Mouse (Mus musculus): ENCODE measurements at regions not wholly inside any gene's neighbourhood (a gene's known extent, or its start where the extent isn't known, plus 50 kb on each side); places are given as distances from the start of the nearest gene placed in this dataset.
A peak's percentile ranks its signal among the peaks of the same experiment; 100 is the strongest.

DNA sequence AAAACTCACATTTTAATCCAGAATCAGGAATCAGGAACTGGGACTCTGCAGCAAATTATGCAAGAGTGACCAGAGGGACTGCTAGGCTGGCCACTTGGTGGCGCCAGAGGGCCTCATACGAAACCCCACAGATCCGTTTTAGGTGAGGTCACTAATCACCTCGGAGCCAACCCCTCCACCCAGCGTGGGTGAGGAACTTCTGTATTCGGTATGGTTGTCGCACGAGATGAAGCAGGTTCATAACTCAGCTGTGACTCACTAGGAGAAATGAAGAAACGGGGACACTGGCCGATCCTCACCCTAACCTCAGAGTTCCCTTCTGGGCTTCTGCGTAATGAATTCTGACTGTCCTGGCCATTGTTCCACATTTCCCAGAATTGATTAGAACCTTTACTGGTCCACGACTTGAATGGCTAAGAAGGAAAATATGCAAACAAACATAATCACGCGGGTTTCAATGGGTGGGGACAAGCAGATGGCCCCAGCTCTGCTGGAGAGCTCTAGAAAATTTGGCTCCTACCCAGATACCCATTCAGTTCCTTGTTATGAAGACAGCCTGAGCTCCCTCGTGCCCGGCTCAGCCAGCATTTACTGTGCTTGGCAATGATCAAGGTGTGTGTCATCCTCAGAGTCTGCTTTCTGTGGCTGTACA is 148.1 kb downstream of the Thbs2 start:
- Histone ChIP-seq H3K36me3 (ENCODE audit: control insufficient read depth, insufficient read depth, low read length, poor library complexity, severe bottlenecking) (no peaks in the 10 kb centered on the region), H3K27me3 (ENCODE audit: control insufficient read depth, insufficient read depth, low read length, poor library complexity, severe bottlenecking) (no peaks in the 10 kb centered on the region), H3K4me3 (ENCODE audit: low read depth, low read length) (no peak overlapping the region), H3K27ac (ENCODE audit: insufficient read depth, low read length) (no peak overlapping the region), H3K9me3 (replicated peaks; ENCODE audit: control insufficient read depth, insufficient read depth, low read length, poor library complexity, severe bottlenecking) (no peaks in the 10 kb centered on the region), H3K4me1 (ENCODE audit: control insufficient read depth, insufficient read depth, low read length) (no peaks in the 10 kb centered on the region), H3K9ac (ENCODE audit: low read depth, poor library complexity, severe bottlenecking) (no peak overlapping the region)
- TF ChIP-seq CTCF (IDR thresholded peaks at IDR 0.05; ENCODE audit: low read depth, low read length) (peak; percentile 74), POLR2A (IDR thresholded peaks at IDR 0.05; ENCODE audit: insufficient read depth, low read length) (no peak)

GRCm38 (mm10) chr17:14544343-14545002 is 149.6 kb downstream of the Thbs2 start:
- TF ChIP-seq CTCF (IDR thresholded peaks at IDR 0.05; ENCODE audit: low read depth, low read length) (no peak), EP300 (IDR thresholded peaks at IDR 0.05; ENCODE audit: insufficient read depth, low read depth, low read length) (no peak), POLR2A (IDR thresholded peaks at IDR 0.05; ENCODE audit: insufficient read depth, low read length) (no peak)
- H3K27ac ChIP-seq (ENCODE audit: insufficient read depth, low read length) = no peak overlapping the region

DNA sequence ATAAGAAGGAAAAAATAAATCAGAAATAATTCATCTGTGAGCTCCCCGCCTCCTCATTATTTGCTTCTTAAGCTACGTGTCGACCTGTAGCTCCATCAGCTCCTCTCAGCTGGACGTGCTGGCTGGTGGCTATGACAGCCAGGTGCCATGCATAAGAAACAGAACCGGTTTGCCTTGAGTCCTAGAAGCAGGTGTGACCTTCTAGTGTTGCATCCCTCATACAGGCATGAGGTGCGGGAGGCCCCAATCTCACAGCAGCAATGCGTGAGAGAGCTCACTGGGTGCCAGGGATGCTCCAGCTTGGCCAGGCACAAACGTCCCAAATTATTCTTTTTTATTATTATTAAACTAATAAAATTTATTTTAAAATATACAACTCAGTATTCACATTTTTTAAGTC is 153.0 kb downstream of the Thbs2 start:
- Histone ChIP-seq H3K27ac (ENCODE audit: insufficient read depth, low read length) (no peak overlapping the region), H3K4me3 (ENCODE audit: low read depth, low read length) (no peak overlapping the region), H3K9me3 (replicated peaks; ENCODE audit: control insufficient read depth, insufficient read depth, low read length, poor library complexity, severe bottlenecking) (no peaks in the 10 kb centered on the region), H3K27me3 (ENCODE audit: control insufficient read depth, insufficient read depth, low read length, poor library complexity, severe bottlenecking) (no peaks in the 10 kb centered on the region), H3K36me3 (ENCODE audit: control insufficient read depth, insufficient read depth, low read length, poor library complexity, severe bottlenecking) (no peaks in the 10 kb centered on the region), H3K4me1 (ENCODE audit: control insufficient read depth, insufficient read depth, low read length) (peaks cover 3% of the 10 kb centered on the region), H3K9ac (ENCODE audit: low read depth, poor library complexity, severe bottlenecking) (no peak overlapping the region)
- TF ChIP-seq POLR2A (IDR thresholded peaks at IDR 0.05; ENCODE audit: insufficient read depth, low read length) (no peak), CTCF (IDR thresholded peaks at IDR 0.05; ENCODE audit: low read depth, low read length) (no peak), EP300 (IDR thresholded peaks at IDR 0.05; ENCODE audit: insufficient read depth, low read depth, low read length) (no peak)

More at GRCm38 (mm10) chr17:14544343-14545002, 149.6 kb downstream of the Thbs2 start:
- H3K4me1 ChIP-seq (ENCODE audit: control insufficient read depth, insufficient read depth, low read length) = peaks cover 3% of the 10 kb centered on the region
- H3K4me3 ChIP-seq (ENCODE audit: low read depth, low read length) = no peak overlapping the region
- no peaks in the 10 kb centered on the region for H3K9me3 ChIP-seq (replicated peaks; ENCODE audit: control insufficient read depth, insufficient read depth, low read length, poor library complexity, severe bottlenecking)
- no peaks in the 10 kb centered on the region for H3K36me3 ChIP-seq (ENCODE audit: control insufficient read depth, insufficient read depth, low read length, poor library complexity, severe bottlenecking)
- no peak overlapping the region for H3K9ac ChIP-seq (ENCODE audit: low read depth, poor library complexity, severe bottlenecking)
- H3K27me3 ChIP-seq (ENCODE audit: control insufficient read depth, insufficient read depth, low read length, poor library complexity, severe bottlenecking) = no peaks in the 10 kb centered on the region

DNA sequence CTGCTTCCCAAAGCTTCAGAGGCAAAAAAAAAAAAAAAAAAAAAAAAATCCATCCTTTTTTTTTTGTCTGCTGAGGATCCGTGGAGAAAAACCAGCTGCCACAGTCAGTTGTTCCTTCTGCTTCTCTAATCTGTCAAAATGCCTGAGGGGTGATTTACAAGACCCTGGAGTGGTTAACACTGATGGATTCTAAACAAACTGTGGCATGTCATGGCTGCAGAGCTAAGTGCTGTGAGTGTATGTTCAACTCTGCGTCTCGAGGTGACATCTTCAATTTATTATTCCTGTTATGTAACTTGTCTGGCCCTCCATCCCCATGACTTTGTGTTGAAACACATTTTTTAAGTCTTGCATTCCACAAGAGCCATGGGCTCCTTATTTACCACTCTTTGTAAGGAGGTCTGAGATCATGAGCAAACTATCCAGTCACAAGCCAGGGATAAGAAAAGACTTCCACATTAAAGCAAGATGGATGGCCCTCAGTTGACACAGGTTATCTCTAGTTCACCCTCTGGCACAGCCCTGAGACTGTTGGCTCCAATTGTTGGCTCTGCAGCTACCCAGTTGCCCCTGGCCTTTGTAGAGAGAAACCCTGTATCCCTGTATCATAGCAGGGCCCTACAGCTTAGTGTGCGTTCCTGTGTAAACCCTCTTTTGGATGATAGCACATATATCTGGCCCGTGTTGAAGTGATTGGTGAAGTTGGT is 153.6 kb downstream of the Thbs2 start:
- Histone ChIP-seq H3K36me3 (ENCODE audit: control insufficient read depth, insufficient read depth, low read length, poor library complexity, severe bottlenecking) (no peaks in the 10 kb centered on the region), H3K4me1 (ENCODE audit: control insufficient read depth, insufficient read depth, low read length) (peaks cover 3% of the 10 kb centered on the region), H3K4me3 (ENCODE audit: low read depth, low read length) (no peak overlapping the region), H3K27ac (ENCODE audit: insufficient read depth, low read length) (no peak overlapping the region), H3K9me3 (replicated peaks; ENCODE audit: control insufficient read depth, insufficient read depth, low read length, poor library complexity, severe bottlenecking) (no peaks in the 10 kb centered on the region), H3K9ac (ENCODE audit: low read depth, poor library complexity, severe bottlenecking) (no peak overlapping the region), H3K27me3 (ENCODE audit: control insufficient read depth, insufficient read depth, low read length, poor library complexity, severe bottlenecking) (no peaks in the 10 kb centered on the region)
- TF ChIP-seq CTCF (IDR thresholded peaks at IDR 0.05; ENCODE audit: low read depth, low read length) (no peak), EP300 (IDR thresholded peaks at IDR 0.05; ENCODE audit: insufficient read depth, low read depth, low read length) (no peak), POLR2A (IDR thresholded peaks at IDR 0.05; ENCODE audit: insufficient read depth, low read length) (no peak)

GRCm38 (mm10) chr17:14539651-14540050 is 154.4 kb downstream of the Thbs2 start:
- no peaks in the 10 kb centered on the region for H3K36me3 ChIP-seq (ENCODE audit: control insufficient read depth, insufficient read depth, low read length, poor library complexity, severe bottlenecking)
- H3K27ac ChIP-seq (ENCODE audit: insufficient read depth, low read length) = no peak overlapping the region
- H3K4me1 ChIP-seq (ENCODE audit: control insufficient read depth, insufficient read depth, low read length) = peaks cover 3% of the 10 kb centered on the region
- H3K9me3 ChIP-seq (replicated peaks; ENCODE audit: control insufficient read depth, insufficient read depth, low read length, poor library complexity, severe bottlenecking) = no peaks in the 10 kb centered on the region
- TF ChIP-seq POLR2A (IDR thresholded peaks at IDR 0.05; ENCODE audit: insufficient read depth, low read length) = no peak
- TF ChIP-seq EP300 (IDR thresholded peaks at IDR 0.05; ENCODE audit: insufficient read depth, low read depth, low read length) = 0 out of 2 replicates have a peak, but pooled peaks have one; percentile 29
- no peak overlapping the region for H3K4me3 ChIP-seq (ENCODE audit: low read depth, low read length)
- H3K9ac ChIP-seq (ENCODE audit: low read depth, poor library complexity, severe bottlenecking) = no peak overlapping the region
- H3K27me3 ChIP-seq (ENCODE audit: control insufficient read depth, insufficient read depth, low read length, poor library complexity, severe bottlenecking) = no peaks in the 10 kb centered on the region

- no peaks in the 10 kb centered on the region for H3K36me3 ChIP-seq (ENCODE audit: control insufficient read depth, insufficient read depth, low read length, poor library complexity, severe bottlenecking)
- H3K4me3 ChIP-seq (ENCODE audit: low read depth, low read length) = no peak overlapping the region
- TF ChIP-seq POLR2A (IDR thresholded peaks at IDR 0.05; ENCODE audit: insufficient read depth, low read length) (no peak), EP300 (IDR thresholded peaks at IDR 0.05; ENCODE audit: insufficient read depth, low read depth, low read length) (no peak), CTCF (IDR thresholded peaks at IDR 0.05; ENCODE audit: low read depth, low read length) (no peak)
- H3K9me3 ChIP-seq (replicated peaks; ENCODE audit: control insufficient read depth, insufficient read depth, low read length, poor library complexity, severe bottlenecking) = no peaks in the 10 kb centered on the region
- H3K27ac ChIP-seq (ENCODE audit: insufficient read depth, low read length) = no peak overlapping the region
- H3K27me3 ChIP-seq (ENCODE audit: control insufficient read depth, insufficient read depth, low read length, poor library complexity, severe bottlenecking) = no peaks in the 10 kb centered on the region
- peaks cover 3% of the 10 kb centered on the region for H3K4me1 ChIP-seq (ENCODE audit: control insufficient read depth, insufficient read depth, low read length)
- no peak overlapping the region for H3K9ac ChIP-seq (ENCODE audit: low read depth, poor library complexity, severe bottlenecking)
Observed at GRCm38 (mm10) chr17:14539191-14539590, 154.8 kb downstream of the Thbs2 start.

All from ES-Bruce4 (cell line).